Mouse (Mus musculus): ENCODE data around the gene Mrpl54. TPM values are rescaled to one million over a fixed set of nuclear protein-coding genes. Genes with fewer than 3 reads are reported as not detected.

Gene Mrpl54
- polyA plus RNA-seq (2012; rRNA removed): 81.4 and 84.9 TPM in 2 replicates

- WGBS: under 1% methylated on average over 48 of the region's 48 CpGs
- peak; percentile 96 to 99 for DNase-seq
- H3K27me3 ChIP-seq (ENCODE audit: control insufficient read depth, insufficient read depth, low read length): no peaks in the 10 kb centered on the region
- no peak for TF ChIP-seq CTCF (IDR thresholded peaks at IDR 0.05; ENCODE audit: borderline replicate concordance, insufficient read depth, low read depth, low read length)
- peak; percentile 64; the same call in 1 of the 2 replicates for TF ChIP-seq POLR2A (IDR thresholded peaks at IDR 0.05; ENCODE audit: borderline replicate concordance, insufficient read depth, low read length)
- peak within 1 kb of the TSS; percentile 83 for H3K4me3 ChIP-seq (replicated peaks; ENCODE audit: insufficient read depth, low read depth, low read length)
- peaks cover 7% of the 10 kb centered on the region for H3K4me1 ChIP-seq (ENCODE audit: control insufficient read depth, insufficient read depth, low read length)
- peak within 1 kb of the TSS; percentile 78 for H3K27ac ChIP-seq (ENCODE audit: insufficient read depth, low read length)
Measured at GRCm38 (mm10) chr10:81266211-81267105, at the start of gene Mrpl54, which contains the start of gene Apba3. Mrpl54 (minus strand) TSS chr10:81266934. Apba3 (plus strand) TSS chr10:81266960.

- WGBS: 94% methylated on average over 16 of the region's 16 CpGs
- no peak for TF ChIP-seq POLR2A (IDR thresholded peaks at IDR 0.05; ENCODE audit: borderline replicate concordance, insufficient read depth, low read length)
- no peak for TF ChIP-seq CTCF (IDR thresholded peaks at IDR 0.05; ENCODE audit: borderline replicate concordance, insufficient read depth, low read depth, low read length)
- DNase-seq: no peak
- H3K27me3 ChIP-seq (ENCODE audit: control insufficient read depth, insufficient read depth, low read length): no peaks in the 10 kb centered on the region
- no peak overlapping the region for H3K4me3 ChIP-seq (replicated peaks; ENCODE audit: insufficient read depth, low read depth, low read length)
- peaks cover 17% of the 10 kb centered on the region; the same call in 1 of the 2 replicates for H3K4me1 ChIP-seq (ENCODE audit: control insufficient read depth, insufficient read depth, low read length)
- no peak overlapping the region for H3K27ac ChIP-seq (ENCODE audit: insufficient read depth, low read length)
Measured at GRCm38 (mm10) chr10:81315587-81315986, 48.9 kb upstream of the Mrpl54 start.

- WGBS: 79% methylated on average over 7 of the region's 7 CpGs
- DNase-seq: no peak
- no peak for TF ChIP-seq CTCF (IDR thresholded peaks at IDR 0.05; ENCODE audit: borderline replicate concordance, insufficient read depth, low read depth, low read length)
- TF ChIP-seq POLR2A (IDR thresholded peaks at IDR 0.05; ENCODE audit: borderline replicate concordance, insufficient read depth, low read length): no peak
- Histone ChIP-seq H3K4me1 (ENCODE audit: control insufficient read depth, insufficient read depth, low read length) (peaks cover 10% of the 10 kb centered on the region; the same call in 1 of the 2 replicates), H3K27me3 (ENCODE audit: control insufficient read depth, insufficient read depth, low read length) (no peaks in the 10 kb centered on the region), H3K4me3 (replicated peaks; ENCODE audit: insufficient read depth, low read depth, low read length) (no peak overlapping the region), H3K27ac (ENCODE audit: insufficient read depth, low read length) (no peak overlapping the region)
Measured at GRCm38 (mm10) chr10:81314201-81314600, 47.5 kb upstream of the Mrpl54 start.

GRCm38 (mm10) chr10:81313581-81313980 lies 46.8 kb upstream of the Mrpl54 start:
- Histone ChIP-seq H3K27ac (ENCODE audit: insufficient read depth, low read length) (no peak overlapping the region), H3K4me3 (replicated peaks; ENCODE audit: insufficient read depth, low read depth, low read length) (no peak overlapping the region), H3K4me1 (ENCODE audit: control insufficient read depth, insufficient read depth, low read length) (peaks cover 8% of the 10 kb centered on the region; the same call in 1 of the 2 replicates), H3K27me3 (ENCODE audit: control insufficient read depth, insufficient read depth, low read length) (no peaks in the 10 kb centered on the region)
- no peak for TF ChIP-seq POLR2A (IDR thresholded peaks at IDR 0.05; ENCODE audit: borderline replicate concordance, insufficient read depth, low read length)
- no peak for TF ChIP-seq CTCF (IDR thresholded peaks at IDR 0.05; ENCODE audit: borderline replicate concordance, insufficient read depth, low read depth, low read length)
- WGBS: 49% methylated on average over 13 of the region's 13 CpGs
- DNase-seq: peak in 1 of 2 experiments; percentile 29

- Histone ChIP-seq H3K27ac (ENCODE audit: insufficient read depth, low read length) (no peak overlapping the region), H3K4me1 (ENCODE audit: control insufficient read depth, insufficient read depth, low read length) (peaks cover 26% of the 10 kb centered on the region), H3K27me3 (ENCODE audit: control insufficient read depth, insufficient read depth, low read length) (no peaks in the 10 kb centered on the region), H3K4me3 (replicated peaks; ENCODE audit: insufficient read depth, low read depth, low read length) (no peak overlapping the region)
- no peak for TF ChIP-seq CTCF (IDR thresholded peaks at IDR 0.05; ENCODE audit: borderline replicate concordance, insufficient read depth, low read depth, low read length)
- no peak for TF ChIP-seq POLR2A (IDR thresholded peaks at IDR 0.05; ENCODE audit: borderline replicate concordance, insufficient read depth, low read length)
- WGBS: 84% methylated on average over 5 of the region's 5 CpGs
- no peak for DNase-seq
Measured at GRCm38 (mm10) chr10:81309571-81309970, 42.8 kb upstream of the Mrpl54 start.

GRCm38 (mm10) chr10:81306837-81307682 lies 40.3 kb upstream of the Mrpl54 start:
- Histone ChIP-seq H3K27ac (ENCODE audit: insufficient read depth, low read length) (no peak overlapping the region), H3K4me1 (ENCODE audit: control insufficient read depth, insufficient read depth, low read length) (peaks cover 49% of the 10 kb centered on the region), H3K27me3 (ENCODE audit: control insufficient read depth, insufficient read depth, low read length) (no peaks in the 10 kb centered on the region), H3K4me3 (replicated peaks; ENCODE audit: insufficient read depth, low read depth, low read length) (no peak overlapping the region)
- TF ChIP-seq CTCF (IDR thresholded peaks at IDR 0.05; ENCODE audit: borderline replicate concordance, insufficient read depth, low read depth, low read length): no peak
- TF ChIP-seq POLR2A (IDR thresholded peaks at IDR 0.05; ENCODE audit: borderline replicate concordance, insufficient read depth, low read length): no peak
- DNase-seq: peak in 1 of 2 experiments; percentile 40
- 50% methylated on average over 21 of the region's 21 CpGs for WGBS

- Histone ChIP-seq H3K27me3 (ENCODE audit: control insufficient read depth, insufficient read depth, low read length) (no peaks in the 10 kb centered on the region), H3K4me3 (replicated peaks; ENCODE audit: insufficient read depth, low read depth, low read length) (no peak overlapping the region), H3K27ac (ENCODE audit: insufficient read depth, low read length) (no peak overlapping the region), H3K4me1 (ENCODE audit: control insufficient read depth, insufficient read depth, low read length) (peaks cover 56% of the 10 kb centered on the region)
- WGBS: 52% methylated on average over 12 of the region's 12 CpGs
- TF ChIP-seq POLR2A (IDR thresholded peaks at IDR 0.05; ENCODE audit: borderline replicate concordance, insufficient read depth, low read length) (no peak), CTCF (IDR thresholded peaks at IDR 0.05; ENCODE audit: borderline replicate concordance, insufficient read depth, low read depth, low read length) (no peak)
- peak in 1 of 2 experiments; percentile 48 for DNase-seq
Measured at GRCm38 (mm10) chr10:81306173-81306668, 39.5 kb upstream of the Mrpl54 start.
